Mouse (Mus musculus) liver, adult 2 months (tissue): ENCODE results near the gene Cnp.

Source experiments
- CTCF ChIP-seq: fragments of 200-500 bp; IDR thresholded peaks from 2 replicates; pipeline ENCODE4 v1.5.1; 2011; ENCODE audit warnings: low read depth, low read length, control low read depth
- POLR2A ChIP-seq: fragments of 200-500 bp; IDR thresholded peaks from 2 replicates; pipeline ENCODE4 v1.6.1; 2011; ENCODE audit warnings: low read length, control low read depth; ENCODE audit not compliant: insufficient read depth; ENCODE audit errors: extremely low read depth

- TF ChIP-seq CTCF: no peak
- TF ChIP-seq POLR2A: no peak
These were observed 10.4 kb upstream of the Cnp start for GRCm38 (mm10) chr11:100564297-100564696.
